Mouse (Mus musculus): ENCODE measurements around the gene Fndc1. TPM values are rescaled to one million over a fixed set of nuclear protein-coding genes. Genes with fewer than 3 reads are reported as not detected.

The Fndc1 gene
- 4.3 TPM in 1 of 2 replicates, not detected in the other for polyA plus RNA-seq (2012; ENCODE audit: insufficient read depth, low replicate concordance)

- H3K4me1 ChIP-seq, result peaks cover 15% of the 10 kb centered on the region
- TF ChIP-seq GATA1 (IDR thresholded peaks at IDR 0.05; ENCODE audit: borderline replicate concordance, low read length) (no peak), FLI1 (IDR thresholded peaks at IDR 0.05; ENCODE audit: low read length) (no peak)
- H3K4me3 ChIP-seq (replicated peaks), result peak within 1 kb of the TSS; percentile 85
- peaks cover 47% of the 10 kb centered on the region for H3K27me3 ChIP-seq (replicated peaks)
- H3K36me3 ChIP-seq (replicated peaks; ENCODE audit: low read length), result no peaks in the 10 kb centered on the region
- no peaks in the 10 kb centered on the region for H3K9me3 ChIP-seq
These were observed at the start of gene Fndc1 for GRCm38 (mm10) chr17:7826819-7827515. Gene Fndc1, minus strand, starts transcription at chr17:7827302.

DNA sequence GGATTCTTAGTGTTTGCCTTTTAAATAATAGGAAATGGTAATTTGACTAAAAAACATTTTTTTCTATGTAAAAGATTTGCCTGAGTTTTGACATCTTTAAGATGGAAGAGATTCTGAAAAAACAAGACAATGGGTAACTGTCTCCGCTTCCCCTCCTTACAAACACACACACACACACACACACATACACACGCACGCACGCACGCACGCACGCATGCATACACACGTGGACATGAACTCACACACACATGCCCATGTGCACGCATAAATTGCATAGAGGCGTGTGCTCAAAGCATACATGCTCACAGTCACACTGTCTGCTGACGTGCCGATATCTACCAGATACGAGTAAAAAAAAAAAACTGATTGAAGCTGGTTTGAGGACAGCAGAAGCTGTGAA lies 49.4 kb upstream of the Fndc1 start:
- no peak overlapping the region for H3K4me3 ChIP-seq (replicated peaks)
- no peaks in the 10 kb centered on the region for H3K9me3 ChIP-seq

GRCm38 (mm10) chr17:7875941-7876461 lies 48.9 kb upstream of the Fndc1 start:
- Histone ChIP-seq H3K4me1 (no peaks in the 10 kb centered on the region), H3K36me3 (replicated peaks; ENCODE audit: low read length) (no peaks in the 10 kb centered on the region), H3K9me3 (no peaks in the 10 kb centered on the region), H3K4me3 (replicated peaks) (no peak overlapping the region), H3K27me3 (replicated peaks) (peaks cover 4% of the 10 kb centered on the region)
- TF ChIP-seq FLI1 (IDR thresholded peaks at IDR 0.05; ENCODE audit: low read length) (no peak), GATA1 (IDR thresholded peaks at IDR 0.05; ENCODE audit: borderline replicate concordance, low read length) (no peak)

More for the DNA sequence above, 49.4 kb upstream of the Fndc1 start:
- TF ChIP-seq FLI1 (IDR thresholded peaks at IDR 0.05; ENCODE audit: low read length), result no peak
- TF ChIP-seq GATA1 (IDR thresholded peaks at IDR 0.05; ENCODE audit: borderline replicate concordance, low read length), result no peak
- H3K36me3 ChIP-seq (replicated peaks; ENCODE audit: low read length), result no peaks in the 10 kb centered on the region
- H3K4me1 ChIP-seq, result no peaks in the 10 kb centered on the region
- peaks cover 4% of the 10 kb centered on the region for H3K27me3 ChIP-seq (replicated peaks)

DNA sequence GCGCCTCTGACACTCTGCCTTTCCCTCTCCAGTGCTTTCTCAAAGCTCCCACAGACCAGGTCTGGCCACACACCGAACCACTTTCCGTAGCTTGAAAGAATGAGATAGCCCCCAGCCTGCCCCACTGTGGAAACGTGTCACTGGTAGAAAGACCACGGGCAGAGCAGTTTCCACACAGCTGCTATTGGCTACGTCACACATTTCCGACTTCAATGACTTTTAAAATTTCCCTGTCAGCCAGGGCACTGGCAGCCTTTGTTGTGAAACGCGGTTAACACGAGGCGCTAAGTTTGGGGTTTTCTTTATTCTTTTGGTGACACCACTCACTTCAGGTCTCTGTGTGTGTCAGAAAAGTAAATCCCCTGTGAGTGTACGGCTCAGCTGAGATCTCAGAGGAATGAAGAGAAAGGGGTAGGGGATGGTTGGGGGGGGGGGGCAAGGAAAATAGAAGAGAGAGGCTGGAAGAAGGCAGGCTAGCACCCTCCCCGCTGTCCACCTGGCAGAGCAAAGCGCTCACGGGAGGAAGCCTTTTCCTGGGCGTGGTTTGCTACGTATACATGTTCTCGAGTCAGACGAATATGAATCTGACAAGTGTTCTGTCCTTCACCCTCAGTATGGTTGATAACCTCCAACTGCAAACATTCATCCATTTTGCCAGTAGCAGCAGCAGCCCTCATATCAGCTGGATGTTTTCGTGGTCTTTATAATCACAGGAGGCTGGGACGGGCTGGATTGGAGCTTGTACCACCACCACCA lies 47.9 kb upstream of the Fndc1 start:
- peaks cover 8% of the 10 kb centered on the region for H3K27me3 ChIP-seq (replicated peaks)
- no peaks in the 10 kb centered on the region for H3K36me3 ChIP-seq (replicated peaks; ENCODE audit: low read length)
- H3K4me1 ChIP-seq, result no peaks in the 10 kb centered on the region
- TF ChIP-seq FLI1 (IDR thresholded peaks at IDR 0.05; ENCODE audit: low read length), result no peak
- no peak for TF ChIP-seq GATA1 (IDR thresholded peaks at IDR 0.05; ENCODE audit: borderline replicate concordance, low read length)
- H3K9me3 ChIP-seq, result no peaks in the 10 kb centered on the region
- no peak overlapping the region for H3K4me3 ChIP-seq (replicated peaks)

DNA sequence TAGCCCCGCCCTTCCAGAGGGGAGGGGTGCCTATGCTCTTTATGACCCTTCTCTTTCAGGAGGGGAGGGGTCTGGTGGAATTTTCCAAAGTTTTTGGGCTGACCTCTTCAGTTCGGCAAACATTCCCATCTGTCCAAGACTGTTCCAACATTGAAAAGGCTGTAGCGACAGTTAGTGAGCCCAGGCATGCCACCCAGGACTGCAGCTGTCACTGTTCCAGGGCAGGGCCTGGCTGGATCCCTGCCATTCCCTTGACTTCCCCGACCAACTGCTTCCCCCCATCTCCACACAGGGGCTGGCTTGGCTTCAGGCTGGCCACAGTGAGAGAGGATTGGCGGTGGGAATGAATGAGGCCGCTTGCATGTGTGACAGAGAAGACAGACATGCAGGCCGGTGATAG lies 46.3 kb upstream of the Fndc1 start:
- Histone ChIP-seq H3K4me1 (peaks cover 6% of the 10 kb centered on the region; the same call in 1 of the 2 replicates), H3K9me3 (no peaks in the 10 kb centered on the region), H3K4me3 (replicated peaks) (no peak overlapping the region), H3K36me3 (replicated peaks; ENCODE audit: low read length) (no peaks in the 10 kb centered on the region), H3K27me3 (replicated peaks) (peaks cover 8% of the 10 kb centered on the region)
- no peak for TF ChIP-seq GATA1 (IDR thresholded peaks at IDR 0.05; ENCODE audit: borderline replicate concordance, low read length)
- no peak for TF ChIP-seq FLI1 (IDR thresholded peaks at IDR 0.05; ENCODE audit: low read length)

- H3K36me3 ChIP-seq (replicated peaks; ENCODE audit: low read length), result no peaks in the 10 kb centered on the region
- TF ChIP-seq GATA1 (IDR thresholded peaks at IDR 0.05; ENCODE audit: borderline replicate concordance, low read length) (no peak), FLI1 (IDR thresholded peaks at IDR 0.05; ENCODE audit: low read length) (no peak)
- peaks cover 6% of the 10 kb centered on the region; the same call in 1 of the 2 replicates for H3K4me1 ChIP-seq
- no peak overlapping the region for H3K4me3 ChIP-seq (replicated peaks)
- peaks cover 6% of the 10 kb centered on the region for H3K27me3 ChIP-seq (replicated peaks)
- H3K9me3 ChIP-seq, result no peaks in the 10 kb centered on the region
These were observed 44.7 kb upstream of the Fndc1 start for GRCm38 (mm10) chr17:7871800-7872199.

- H3K27me3 ChIP-seq (replicated peaks), result peaks cover 8% of the 10 kb centered on the region
- H3K36me3 ChIP-seq (replicated peaks; ENCODE audit: low read length), result no peaks in the 10 kb centered on the region
- no peak for TF ChIP-seq FLI1 (IDR thresholded peaks at IDR 0.05; ENCODE audit: low read length)
- TF ChIP-seq GATA1 (IDR thresholded peaks at IDR 0.05; ENCODE audit: borderline replicate concordance, low read length), result no peak
- H3K9me3 ChIP-seq, result no peaks in the 10 kb centered on the region
- no peak overlapping the region for H3K4me3 ChIP-seq (replicated peaks)
- H3K4me1 ChIP-seq, result peaks cover 6% of the 10 kb centered on the region; the same call in 1 of the 2 replicates
These were observed 43.9 kb upstream of the Fndc1 start for GRCm38 (mm10) chr17:7870862-7871605.

DNA sequence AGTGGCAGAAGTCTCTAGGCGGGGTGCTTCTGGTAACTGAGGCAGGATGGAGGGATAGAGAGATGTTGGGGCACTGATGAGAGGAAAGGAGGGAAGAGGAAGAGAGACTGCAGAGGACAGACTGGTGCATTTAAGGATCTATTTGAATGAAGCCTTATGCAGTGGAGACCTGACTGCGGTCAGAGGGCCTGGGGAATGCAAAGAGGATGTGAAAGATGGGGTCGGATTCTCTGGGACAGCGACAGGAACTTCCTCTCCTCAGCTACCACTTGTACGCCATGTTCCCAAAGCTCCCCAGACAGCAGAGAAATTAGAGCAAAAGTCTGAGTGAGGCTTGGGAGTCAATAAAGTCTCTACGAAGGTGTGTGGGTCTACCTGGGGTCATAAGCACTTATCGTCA lies 42.0 kb upstream of the Fndc1 start:
- Histone ChIP-seq H3K4me1 (peaks cover 6% of the 10 kb centered on the region; the same call in 1 of the 2 replicates), H3K4me3 (replicated peaks) (no peak overlapping the region), H3K9me3 (no peaks in the 10 kb centered on the region), H3K27me3 (replicated peaks) (peaks cover 8% of the 10 kb centered on the region), H3K36me3 (replicated peaks; ENCODE audit: low read length) (no peaks in the 10 kb centered on the region)
- TF ChIP-seq FLI1 (IDR thresholded peaks at IDR 0.05; ENCODE audit: low read length), result no peak
- no peak for TF ChIP-seq GATA1 (IDR thresholded peaks at IDR 0.05; ENCODE audit: borderline replicate concordance, low read length)

- no peak overlapping the region for H3K4me3 ChIP-seq (replicated peaks)
- TF ChIP-seq FLI1 (IDR thresholded peaks at IDR 0.05; ENCODE audit: low read length) (no peak), GATA1 (IDR thresholded peaks at IDR 0.05; ENCODE audit: borderline replicate concordance, low read length) (no peak)
- H3K9me3 ChIP-seq, result no peaks in the 10 kb centered on the region
- peaks cover 6% of the 10 kb centered on the region; the same call in 1 of the 2 replicates for H3K4me1 ChIP-seq
- H3K27me3 ChIP-seq (replicated peaks), result peaks cover 8% of the 10 kb centered on the region
- no peaks in the 10 kb centered on the region for H3K36me3 ChIP-seq (replicated peaks; ENCODE audit: low read length)
These were observed 41.5 kb upstream of the Fndc1 start for GRCm38 (mm10) chr17:7868631-7869030.

Measured in megakaryocyte, embryonic 14.5 days (primary cell).